Mouse (Mus musculus): ENCODE data around the gene Adamts16. TPM values are rescaled to one million over a fixed set of nuclear protein-coding genes. Genes with fewer than 3 reads are reported as not detected.
"Not testable (repeated sequence)": the region's sequence is repeated elsewhere in the genome, so short reads cannot be mapped to it uniquely, and the experiment has no call there.

Gene Adamts16
- polyA plus RNA-seq, 1 experiment from 2014 or later = 0.31 TPM

DNA sequence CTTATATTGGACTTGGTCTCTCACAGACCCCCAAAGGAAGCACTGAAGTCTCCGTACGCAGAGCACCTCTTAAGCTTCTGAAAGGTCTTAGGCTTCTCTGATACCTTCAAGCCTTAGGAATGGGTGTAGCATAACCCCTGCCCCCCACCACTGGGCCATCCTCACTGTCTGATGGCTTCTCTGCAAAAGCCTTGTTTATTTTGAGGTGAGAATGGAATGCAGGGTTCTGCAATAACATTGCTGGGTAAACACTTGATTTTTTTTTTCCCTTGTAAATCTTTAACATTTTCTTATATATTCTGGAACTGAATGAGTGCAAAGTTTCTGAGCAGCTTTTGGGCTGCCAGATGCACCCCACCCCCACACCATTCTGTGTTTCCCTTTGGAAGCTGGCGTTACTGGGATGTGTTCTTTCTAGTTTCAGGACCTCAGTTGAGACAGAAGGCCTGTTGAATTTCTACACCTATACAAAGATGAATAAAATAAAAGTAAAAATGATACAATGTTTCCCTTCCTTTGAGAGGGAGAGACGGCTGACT lies 33.9 kb upstream of the Adamts16 start:
- Histone ChIP-seq H3K27ac (replicated peaks in 1 of 2; ENCODE audit: control insufficient read depth in 1 of 2, insufficient read depth in 1 of 2, low read depth in 2 of 2, low read length in 2 of 2) (no peak overlapping the region), H3K9ac (ENCODE audit: low read length) (no peak overlapping the region), H3K36me3 (ENCODE audit: control insufficient read depth, insufficient read depth, low read length) (no peaks in the 10 kb centered on the region), H3K4me3 (ENCODE audit: control insufficient read depth in 1 of 2, insufficient read depth in 1 of 2, low read depth in 1 of 2, low read length in 2 of 2) (no peak overlapping the region), H3K9me3 (ENCODE audit: control insufficient read depth, low read length) (no peaks in the 10 kb centered on the region), H3K27me3 (ENCODE audit: control insufficient read depth, insufficient read depth, low read length) (no peaks in the 10 kb centered on the region), H3K4me2 (ENCODE audit: low read length) (no peak overlapping the region), H3K4me1 (ENCODE audit: control insufficient read depth in 2 of 2, insufficient read depth in 2 of 2, low read length in 2 of 2) (peaks cover 3 to 8% of the 10 kb centered on the region in 2 experiments)
- ATAC-seq (ENCODE audit: insufficient number of reproducible peaks, insufficient read depth, low FRiP score, low read depth) = no peak
- 84% methylated on average over 4 of the region's 4 CpGs for WGBS

DNA sequence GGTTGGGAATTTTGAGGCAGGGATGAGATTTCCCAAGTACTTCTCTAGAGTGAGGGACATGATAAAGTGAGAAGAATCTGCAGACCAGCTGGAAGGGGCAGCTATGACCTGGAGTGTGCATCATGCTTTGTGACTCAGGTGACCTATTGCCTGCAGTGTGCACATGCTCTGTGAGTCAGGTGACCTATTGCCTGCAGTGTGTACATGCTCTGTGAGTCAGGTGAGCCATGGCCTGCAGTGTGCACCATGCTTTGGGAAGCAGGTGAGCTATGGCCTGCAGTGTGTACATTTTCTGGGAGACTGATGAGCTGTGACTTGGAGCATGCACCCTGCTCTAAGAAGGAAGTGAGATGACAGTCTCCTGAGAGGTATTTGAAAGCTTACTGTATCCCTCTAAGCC lies 33.1 kb upstream of the Adamts16 start:
- Histone ChIP-seq H3K36me3 (ENCODE audit: control insufficient read depth, insufficient read depth, low read length) (no peaks in the 10 kb centered on the region), H3K4me1 (ENCODE audit: control insufficient read depth in 2 of 2, insufficient read depth in 2 of 2, low read length in 2 of 2) (peaks cover 3 to 8% of the 10 kb centered on the region in 2 experiments)
- ATAC-seq (ENCODE audit: insufficient number of reproducible peaks, insufficient read depth, low FRiP score, low read depth) = no peak

GRCm38 (mm10) chr13:70873851-70874250 lies 32.2 kb upstream of the Adamts16 start:
- not testable (repeated sequence) for H3K9me3 ChIP-seq (ENCODE audit: control insufficient read depth, low read length); H3K27me3 ChIP-seq (ENCODE audit: control insufficient read depth, insufficient read depth, low read length); H3K9ac ChIP-seq (ENCODE audit: low read length); H3K4me1 ChIP-seq (ENCODE audit: control insufficient read depth in 2 of 2, insufficient read depth in 2 of 2, low read length in 2 of 2); H3K36me3 ChIP-seq (ENCODE audit: control insufficient read depth, insufficient read depth, low read length); H3K4me2 ChIP-seq (ENCODE audit: low read length); H3K27ac ChIP-seq (replicated peaks in 1 of 2; ENCODE audit: control insufficient read depth in 1 of 2, insufficient read depth in 1 of 2, low read depth in 2 of 2, low read length in 2 of 2); H3K4me3 ChIP-seq (ENCODE audit: control insufficient read depth in 1 of 2, insufficient read depth in 1 of 2, low read depth in 1 of 2, low read length in 2 of 2); ATAC-seq (ENCODE audit: insufficient number of reproducible peaks, insufficient read depth, low FRiP score, low read depth)
- 72% methylated on average over 13 of the region's 13 CpGs for WGBS

More for the DNA sequence above, 33.1 kb upstream of the Adamts16 start:
- H3K4me3 ChIP-seq (ENCODE audit: control insufficient read depth in 1 of 2, insufficient read depth in 1 of 2, low read depth in 1 of 2, low read length in 2 of 2) = no peak overlapping the region
- H3K27ac ChIP-seq (replicated peaks in 1 of 2; ENCODE audit: control insufficient read depth in 1 of 2, insufficient read depth in 1 of 2, low read depth in 2 of 2, low read length in 2 of 2) = no peak overlapping the region
- H3K4me2 ChIP-seq (ENCODE audit: low read length) = no peak overlapping the region
- no peaks in the 10 kb centered on the region for H3K9me3 ChIP-seq (ENCODE audit: control insufficient read depth, low read length)
- H3K9ac ChIP-seq (ENCODE audit: low read length) = no peak overlapping the region
- H3K27me3 ChIP-seq (ENCODE audit: control insufficient read depth, insufficient read depth, low read length) = no peaks in the 10 kb centered on the region

- H3K27ac ChIP-seq (replicated peaks in 1 of 2; ENCODE audit: control insufficient read depth in 1 of 2, insufficient read depth in 1 of 2, low read depth in 2 of 2, low read length in 2 of 2) = no peak overlapping the region
- H3K36me3 ChIP-seq (ENCODE audit: control insufficient read depth, insufficient read depth, low read length) = no peaks in the 10 kb centered on the region
- no peak for ATAC-seq (ENCODE audit: insufficient number of reproducible peaks, insufficient read depth, low FRiP score, low read depth)
- 67% methylated on average over 3 of the region's 3 CpGs for WGBS
- no peak overlapping the region for H3K4me3 ChIP-seq (ENCODE audit: control insufficient read depth in 1 of 2, insufficient read depth in 1 of 2, low read depth in 1 of 2, low read length in 2 of 2)
- no peaks in the 10 kb centered on the region for H3K4me1 ChIP-seq (ENCODE audit: control insufficient read depth in 2 of 2, insufficient read depth in 2 of 2, low read length in 2 of 2)
- no peak overlapping the region for H3K4me2 ChIP-seq (ENCODE audit: low read length)
- H3K27me3 ChIP-seq (ENCODE audit: control insufficient read depth, insufficient read depth, low read length) = no peaks in the 10 kb centered on the region
- H3K9me3 ChIP-seq (ENCODE audit: control insufficient read depth, low read length) = no peaks in the 10 kb centered on the region
- H3K9ac ChIP-seq (ENCODE audit: low read length) = no peak overlapping the region
These were observed 29.4 kb upstream of the Adamts16 start for GRCm38 (mm10) chr13:70871049-70871448.

DNA sequence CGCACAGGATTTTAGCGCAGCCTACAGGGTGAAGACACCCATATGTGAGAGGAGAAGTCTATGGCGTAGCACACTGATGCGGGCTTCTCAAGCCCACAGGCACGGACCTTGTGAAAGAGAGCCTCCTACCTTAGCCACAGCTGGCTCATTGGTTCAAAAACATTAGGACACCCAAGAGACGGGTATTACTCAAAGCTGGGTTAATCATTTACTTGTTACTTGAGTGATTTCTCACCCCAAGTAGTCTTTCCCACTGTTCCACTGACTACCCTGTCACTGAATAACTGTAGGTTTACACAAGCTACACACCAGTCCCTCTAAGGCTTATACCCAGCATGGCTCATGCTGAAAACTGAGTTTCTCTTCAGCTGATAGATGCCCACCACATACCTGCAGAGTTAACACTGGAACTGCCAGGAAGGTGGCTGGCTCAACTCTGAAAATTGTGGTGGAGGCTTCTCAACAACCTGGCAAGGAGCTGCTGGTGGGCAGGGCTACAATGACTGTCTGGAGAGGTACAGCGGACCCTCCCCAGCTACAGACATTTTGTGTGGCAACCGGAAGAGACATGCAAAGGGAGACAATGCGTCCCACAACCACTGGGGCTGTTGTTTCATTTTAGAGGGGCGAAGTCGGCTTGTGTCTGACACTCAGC lies 25.5 kb upstream of the Adamts16 start:
- 90% methylated on average over 11 of the region's 11 CpGs for WGBS
- H3K27ac ChIP-seq (replicated peaks in 1 of 2; ENCODE audit: control insufficient read depth in 1 of 2, insufficient read depth in 1 of 2, low read depth in 2 of 2, low read length in 2 of 2) = no peak overlapping the region
- no peak for ATAC-seq (ENCODE audit: insufficient number of reproducible peaks, insufficient read depth, low FRiP score, low read depth)

DNA sequence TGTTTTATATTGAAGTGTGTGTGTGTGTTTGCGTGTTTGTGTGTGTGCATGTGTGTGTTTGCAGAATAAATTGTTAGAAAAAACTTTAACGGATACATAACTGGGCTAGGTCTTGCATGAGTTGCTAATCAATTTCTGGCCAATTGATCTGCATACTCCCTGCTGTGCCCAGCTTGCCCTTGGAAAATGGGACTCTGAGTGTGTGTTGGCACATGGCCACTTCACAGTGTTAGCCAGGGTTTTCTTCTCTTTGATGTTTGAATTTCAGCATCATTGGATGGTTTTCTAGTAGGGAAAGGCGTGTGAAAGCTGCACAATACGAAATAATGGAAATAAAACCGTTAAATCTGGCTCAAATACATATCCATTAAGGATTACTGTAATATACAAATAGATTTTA lies 24.3 kb upstream of the Adamts16 start:
- H3K4me1 ChIP-seq (ENCODE audit: control insufficient read depth in 2 of 2, insufficient read depth in 2 of 2, low read length in 2 of 2) = peaks cover 0 to 4% of the 10 kb centered on the region in 2 experiments; a peak in 1 of 4 replicates
- no peak overlapping the region for H3K4me2 ChIP-seq (ENCODE audit: low read length)
- H3K4me3 ChIP-seq (ENCODE audit: control insufficient read depth in 1 of 2, insufficient read depth in 1 of 2, low read depth in 1 of 2, low read length in 2 of 2) = no peak overlapping the region
- H3K36me3 ChIP-seq (ENCODE audit: control insufficient read depth, insufficient read depth, low read length) = no peaks in the 10 kb centered on the region
- WGBS = 83% methylated on average over 5 of the region's 5 CpGs
- no peaks in the 10 kb centered on the region for H3K9me3 ChIP-seq (ENCODE audit: control insufficient read depth, low read length)
- ATAC-seq (ENCODE audit: insufficient number of reproducible peaks, insufficient read depth, low FRiP score, low read depth) = no peak
- no peak overlapping the region for H3K27ac ChIP-seq (replicated peaks in 1 of 2; ENCODE audit: control insufficient read depth in 1 of 2, insufficient read depth in 1 of 2, low read depth in 2 of 2, low read length in 2 of 2)
- H3K27me3 ChIP-seq (ENCODE audit: control insufficient read depth, insufficient read depth, low read length) = no peaks in the 10 kb centered on the region
- H3K9ac ChIP-seq (ENCODE audit: low read length) = no peak overlapping the region

More for the DNA sequence above, 25.5 kb upstream of the Adamts16 start:
- H3K9me3 ChIP-seq (ENCODE audit: control insufficient read depth, low read length) = no peaks in the 10 kb centered on the region
- no peaks in the 10 kb centered on the region for H3K27me3 ChIP-seq (ENCODE audit: control insufficient read depth, insufficient read depth, low read length)
- no peaks in the 10 kb centered on the region for H3K36me3 ChIP-seq (ENCODE audit: control insufficient read depth, insufficient read depth, low read length)
- no peak overlapping the region for H3K9ac ChIP-seq (ENCODE audit: low read length)
- no peak overlapping the region for H3K4me2 ChIP-seq (ENCODE audit: low read length)
- peaks cover 0 to 4% of the 10 kb centered on the region in 2 experiments; a peak in 1 of 4 replicates for H3K4me1 ChIP-seq (ENCODE audit: control insufficient read depth in 2 of 2, insufficient read depth in 2 of 2, low read length in 2 of 2)
- H3K4me3 ChIP-seq (ENCODE audit: control insufficient read depth in 1 of 2, insufficient read depth in 1 of 2, low read depth in 1 of 2, low read length in 2 of 2) = no peak overlapping the region

DNA sequence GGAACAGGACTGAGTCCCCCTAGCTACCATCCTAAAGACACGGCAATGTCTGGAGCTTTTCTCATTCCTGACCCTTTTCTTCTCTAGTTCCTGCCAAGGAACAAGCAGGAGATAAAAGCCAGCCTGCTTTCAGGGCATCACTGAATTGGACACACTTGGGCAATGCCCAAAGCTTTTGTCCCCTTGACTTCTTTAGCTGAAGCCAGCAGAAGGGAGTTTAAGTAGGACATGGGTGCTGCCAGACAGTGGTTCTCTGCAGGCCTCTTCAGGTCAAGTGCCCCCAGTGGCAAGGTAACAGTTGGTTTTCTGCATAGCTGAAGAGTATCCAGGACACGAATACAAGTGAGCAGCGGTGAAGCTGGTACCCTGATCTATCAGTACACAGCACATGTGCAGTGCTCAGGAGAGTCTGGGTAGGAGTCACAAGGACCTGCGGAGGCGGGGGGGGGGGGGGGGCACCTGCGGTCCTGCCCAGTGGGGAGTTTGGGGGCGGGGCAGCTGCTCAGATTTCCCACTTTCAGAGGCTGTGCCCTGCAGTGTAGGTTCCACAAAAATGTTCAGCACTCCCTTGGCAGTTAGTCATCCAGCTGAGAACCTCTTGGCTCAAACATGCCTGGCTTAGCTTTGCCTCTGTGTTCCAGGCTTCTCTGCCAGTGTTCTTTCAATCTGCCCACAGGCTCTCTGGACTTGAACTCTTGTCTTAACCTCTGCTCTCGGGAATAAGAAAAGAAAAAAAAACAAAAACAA lies 20.7 kb upstream of the Adamts16 start:
- H3K27ac ChIP-seq (replicated peaks in 1 of 2; ENCODE audit: control insufficient read depth in 1 of 2, insufficient read depth in 1 of 2, low read depth in 2 of 2, low read length in 2 of 2) = no peak overlapping the region
- WGBS = 45% methylated on average over 7 of the region's 8 CpGs
- H3K4me2 ChIP-seq (ENCODE audit: low read length) = no peak overlapping the region
- H3K9ac ChIP-seq (ENCODE audit: low read length) = no peak overlapping the region
- no peaks in the 10 kb centered on the region for H3K27me3 ChIP-seq (ENCODE audit: control insufficient read depth, insufficient read depth, low read length)
- no peaks in the 10 kb centered on the region for H3K36me3 ChIP-seq (ENCODE audit: control insufficient read depth, insufficient read depth, low read length)
- H3K4me1 ChIP-seq (ENCODE audit: control insufficient read depth in 2 of 2, insufficient read depth in 2 of 2, low read length in 2 of 2) = peaks cover 0 to 4% of the 10 kb centered on the region in 2 experiments; a peak in 1 of 4 replicates
- H3K9me3 ChIP-seq (ENCODE audit: control insufficient read depth, low read length) = no peaks in the 10 kb centered on the region
- ATAC-seq (ENCODE audit: insufficient number of reproducible peaks, insufficient read depth, low FRiP score, low read depth) = no peak
- H3K4me3 ChIP-seq (ENCODE audit: control insufficient read depth in 1 of 2, insufficient read depth in 1 of 2, low read depth in 1 of 2, low read length in 2 of 2) = no peak overlapping the region
